Mouse (Mus musculus) megakaryocyte-erythroid progenitor cell, adult 5-6 weeks (primary cell): Measurements from ENCODE around the gene Mipep. TPM values are rescaled to one million over a fixed set of nuclear protein-coding genes. Genes with fewer than 3 reads are reported as not detected.

Experiments used
- ATAC-seq: replicated peaks from 2 replicates; pipeline ENCODE4 v1.8.0; 2016; ENCODE audit warnings: mild to moderate bottlenecking, inconsistent platforms; ENCODE audit not compliant: severe bottlenecking, poor library complexity, low FRiP score, low TSS enrichment
- total RNA-seq, 2 experiments: library from RNA; stranded (forward) in 1 of 2; stranded (reverse) in 1 of 2; fragments of 200-1000, 215-1000 nt in 1 of 2; fragments of >200 nt in 1 of 2; fragmentation: Nextera tagmentation in 1 of 2; gene quantifications; 2 replicates each; pipeline ENCODE4 v1.2.3; 2014 to 2017

Mipep gene
- total RNA-seq, 2 experiments from 2014 or later = 15.8 to 34.2 TPM

DNA sequence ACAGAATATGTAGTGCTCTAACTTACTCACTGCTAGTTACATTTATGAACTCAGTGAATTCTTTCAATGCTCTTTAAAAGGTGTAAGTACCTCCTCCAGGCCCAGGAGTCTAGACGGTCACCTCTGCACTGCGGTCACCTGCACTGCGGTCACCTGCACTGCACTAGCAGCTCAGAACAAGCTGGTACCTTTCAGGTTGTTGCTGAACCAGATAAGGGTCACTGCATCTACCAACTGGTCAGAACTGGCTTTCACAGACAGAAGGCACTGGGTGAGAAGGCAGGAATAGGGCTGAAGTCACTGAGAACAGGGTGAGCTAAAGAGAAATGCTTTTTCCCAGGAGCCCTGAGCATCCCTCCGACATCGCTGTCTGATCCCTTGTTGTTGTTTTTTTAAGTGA lies 29.7 kb upstream of the Mipep start:
- no peak for ATAC-seq

DNA sequence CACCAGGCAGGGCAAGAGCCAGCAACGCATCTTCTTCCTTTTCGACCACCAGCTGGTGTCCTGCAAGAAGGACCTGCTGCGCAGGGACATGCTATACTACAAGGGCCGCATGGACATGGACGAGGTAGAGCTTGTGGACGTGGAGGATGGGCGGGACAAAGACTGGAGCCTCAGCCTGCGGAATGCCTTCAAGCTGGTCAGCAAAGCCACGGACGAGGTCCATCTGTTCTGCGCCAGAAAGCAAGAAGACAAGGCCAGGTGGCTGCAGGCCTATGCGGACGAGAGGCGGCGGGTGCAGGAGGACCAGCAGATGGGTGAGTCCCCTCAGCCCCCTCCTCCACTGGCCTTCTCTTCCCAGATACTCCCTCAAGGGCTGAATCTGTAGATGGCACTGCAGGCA lies 28.1 kb upstream of the Mipep start:
- no peak for ATAC-seq

DNA sequence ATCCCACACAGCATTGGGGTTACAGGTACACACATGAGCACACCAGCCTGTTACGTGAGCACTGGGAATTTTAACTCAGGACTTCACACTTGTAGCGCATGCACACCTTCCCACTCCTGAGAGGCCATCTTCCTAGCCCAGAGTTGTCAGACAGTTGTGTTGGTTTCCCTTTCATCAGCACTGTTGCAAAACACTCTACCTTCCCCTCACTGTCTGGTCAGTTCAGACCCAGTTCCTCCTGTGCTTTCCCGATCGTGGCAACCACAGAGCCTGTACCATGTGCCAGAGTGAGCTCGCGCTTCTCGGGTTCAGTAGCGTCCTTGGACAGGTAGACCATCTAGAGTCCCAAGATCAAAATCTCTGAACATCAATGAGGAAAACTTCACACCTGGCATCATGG lies 27.1 kb upstream of the Mipep start:
- ATAC-seq = no peak

DNA sequence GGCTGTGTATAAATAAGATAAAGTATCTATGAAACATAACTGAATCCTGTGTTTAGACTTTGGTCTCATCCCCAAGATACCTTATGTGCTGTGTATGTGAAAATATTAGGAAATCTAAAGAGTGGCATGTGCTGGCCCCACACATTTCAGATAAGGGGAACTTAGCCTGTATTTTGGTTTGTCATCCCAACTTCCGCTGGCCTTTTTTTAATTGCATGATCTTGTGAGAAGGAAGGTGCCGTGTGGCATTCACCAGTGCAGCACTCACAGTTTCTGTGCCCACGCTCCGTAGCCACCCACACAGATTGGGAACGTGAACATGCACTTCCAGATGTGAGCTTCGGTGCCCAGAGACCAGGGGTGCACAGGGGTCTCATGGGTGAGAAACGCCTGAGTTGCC lies 26.7 kb upstream of the Mipep start:
- ATAC-seq = no peak

DNA sequence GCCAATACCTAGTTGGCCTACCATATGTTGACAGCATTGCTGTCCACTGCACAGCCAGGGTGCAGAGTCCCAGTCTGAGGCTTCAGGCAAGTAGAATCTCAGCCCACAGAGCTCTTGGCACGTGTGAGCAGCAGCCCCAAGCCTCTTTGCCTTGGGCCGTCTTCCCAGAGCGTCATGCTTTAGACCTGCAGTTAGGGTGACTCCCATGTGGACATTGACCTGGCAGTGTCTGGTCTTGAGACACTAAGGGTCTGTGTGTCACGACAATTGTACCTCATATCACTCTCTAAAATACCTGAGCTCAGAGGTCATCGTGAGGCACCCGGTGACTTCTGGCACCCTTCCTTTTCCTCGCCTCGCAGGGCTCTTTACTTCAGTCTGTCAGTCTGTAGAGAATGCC lies 25.3 kb upstream of the Mipep start:
- ATAC-seq = no peak

DNA sequence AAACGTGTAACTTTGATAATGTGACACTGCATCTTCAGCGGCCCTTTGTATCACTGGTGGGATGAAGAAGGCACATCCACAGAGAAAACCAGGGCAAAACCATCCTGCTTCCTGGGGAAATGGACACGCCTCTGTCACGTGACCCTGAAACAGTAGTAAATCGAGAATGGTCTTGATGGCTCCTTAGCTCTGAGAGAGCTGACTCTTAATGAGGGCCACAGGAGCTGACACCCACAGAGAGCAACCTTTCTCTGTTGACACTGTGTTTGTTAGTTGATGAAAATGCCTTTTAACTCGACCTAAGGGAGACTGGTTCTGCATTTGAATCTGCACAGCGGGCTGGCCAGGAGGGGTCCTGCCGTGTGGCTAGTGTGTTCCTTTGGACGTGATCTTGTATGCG lies 22.6 kb upstream of the Mipep start:
- no peak for ATAC-seq

DNA sequence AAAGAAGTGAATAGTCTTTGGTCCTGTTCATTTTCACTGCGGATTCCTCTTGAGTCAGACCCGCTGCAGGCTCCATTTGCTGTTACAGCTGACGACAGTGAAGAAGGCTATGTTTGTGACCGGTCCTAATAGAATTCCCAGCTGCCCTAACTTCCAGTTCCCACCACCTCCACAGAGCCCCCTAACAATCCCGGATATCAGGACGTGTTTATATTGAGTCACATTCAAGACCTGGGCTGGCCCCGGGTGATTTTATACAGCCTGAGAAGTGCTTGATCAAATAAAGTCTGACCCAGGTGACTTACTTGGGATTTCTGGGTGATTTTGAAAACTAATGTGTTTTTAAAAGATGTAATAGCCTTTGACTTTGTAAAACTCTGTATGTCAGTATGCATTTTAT lies 21.6 kb upstream of the Mipep start:
- ATAC-seq = no peak

DNA sequence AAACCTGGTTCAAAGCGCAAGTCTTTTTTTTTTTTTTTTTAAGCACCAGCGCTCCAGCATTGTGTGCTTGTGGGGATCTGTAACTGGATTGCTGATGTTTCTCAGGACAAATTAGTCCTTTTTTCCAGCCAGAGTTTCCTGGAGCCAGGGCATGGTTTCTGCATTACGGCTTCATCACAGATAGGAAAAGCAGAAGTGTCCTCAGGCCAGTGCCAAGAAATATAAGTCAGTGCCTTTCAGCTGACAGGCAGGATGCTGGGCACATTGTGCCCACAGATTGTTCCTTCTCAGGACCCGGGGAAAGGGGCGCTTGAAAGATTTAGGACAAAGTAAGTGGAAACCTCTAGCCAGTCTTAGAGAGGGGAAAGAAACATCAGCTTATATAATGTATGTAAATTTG lies 20.6 kb upstream of the Mipep start:
- no peak for ATAC-seq

DNA sequence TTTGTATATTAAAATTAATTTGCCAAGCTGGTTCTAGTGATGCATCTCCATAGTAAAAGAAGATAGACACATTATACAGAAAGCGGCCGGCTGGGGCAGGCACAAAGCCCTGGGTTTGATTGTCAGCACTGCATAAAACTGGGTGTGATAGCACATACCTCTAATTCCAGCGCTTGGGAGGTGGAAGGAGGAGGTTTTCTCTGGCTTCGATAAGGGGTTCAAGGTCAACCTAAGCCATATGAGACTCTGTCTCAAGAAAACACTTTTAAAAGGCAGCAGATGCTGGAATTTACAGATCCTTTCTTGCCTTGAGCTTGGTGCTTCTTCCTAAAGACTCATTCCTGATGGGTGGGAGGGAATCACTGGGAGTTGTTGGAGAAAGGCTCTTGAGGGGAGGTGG lies 19.8 kb upstream of the Mipep start:
- ATAC-seq = no peak

DNA sequence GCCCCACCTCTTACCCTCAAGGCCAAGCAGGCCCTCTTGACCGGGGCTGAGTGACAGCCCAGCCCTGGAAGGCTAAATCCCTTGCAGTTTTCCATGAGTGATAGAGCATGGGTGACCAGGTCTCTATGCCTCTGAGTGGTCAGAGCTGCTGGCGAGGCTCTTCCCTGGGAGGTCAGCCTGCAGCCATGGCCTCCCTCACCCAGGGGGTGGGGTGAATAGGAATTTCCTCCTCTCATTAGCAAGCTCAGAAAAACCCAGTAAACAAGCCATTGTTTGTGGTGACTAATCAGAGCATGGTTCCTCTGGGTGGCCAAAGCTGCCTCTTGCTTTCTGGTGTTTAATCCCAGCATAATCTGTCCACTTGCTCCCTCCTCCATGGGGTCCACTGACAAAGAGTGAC lies 19.3 kb upstream of the Mipep start:
- no peak for ATAC-seq

DNA sequence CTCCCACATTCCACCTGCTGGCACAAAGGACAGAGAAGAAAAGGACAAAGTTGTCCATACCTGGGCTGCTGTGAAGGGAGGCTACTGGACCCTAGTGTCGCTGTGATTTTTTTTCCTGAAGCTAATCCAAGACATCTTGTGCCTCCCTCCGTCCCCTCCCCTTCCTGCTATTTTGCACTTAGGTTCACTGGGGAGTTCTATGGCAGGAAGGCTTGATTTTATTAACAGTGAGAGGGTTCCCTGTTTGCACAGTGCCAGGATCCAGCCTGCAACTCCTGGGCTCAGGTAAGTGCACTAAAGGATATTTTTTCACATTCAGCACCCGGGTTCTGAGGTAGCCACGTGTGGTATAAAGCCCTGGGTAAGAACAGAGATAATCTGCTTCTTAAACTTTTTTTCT lies 16.5 kb upstream of the Mipep start, which contains the start of gene C1qtnf9:
TSS of gene C1qtnf9 (plus strand) at position 251 of the 400 bp plus-strand sequence.
- ATAC-seq = no peak

DNA sequence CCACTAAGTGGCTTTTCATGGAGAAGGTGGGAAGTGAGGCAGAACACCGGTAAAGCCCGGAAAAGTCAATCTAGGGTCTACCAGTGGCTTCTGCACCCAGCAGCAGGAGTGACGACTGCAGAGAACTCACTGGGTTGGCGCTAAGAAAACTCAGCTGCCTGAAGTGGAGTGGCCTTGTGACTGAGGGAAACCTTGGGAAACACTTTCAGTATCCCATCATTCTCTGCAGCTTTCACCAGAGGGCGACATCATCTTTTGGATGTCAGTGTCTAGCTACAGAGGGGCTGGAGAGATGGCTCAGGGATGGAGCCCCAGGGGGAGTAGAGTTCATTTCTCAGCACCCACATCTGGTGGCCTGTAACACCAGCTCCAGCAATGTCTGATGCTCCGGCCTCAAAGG lies 15.0 kb upstream of the Mipep start:
- ATAC-seq = no peak

DNA sequence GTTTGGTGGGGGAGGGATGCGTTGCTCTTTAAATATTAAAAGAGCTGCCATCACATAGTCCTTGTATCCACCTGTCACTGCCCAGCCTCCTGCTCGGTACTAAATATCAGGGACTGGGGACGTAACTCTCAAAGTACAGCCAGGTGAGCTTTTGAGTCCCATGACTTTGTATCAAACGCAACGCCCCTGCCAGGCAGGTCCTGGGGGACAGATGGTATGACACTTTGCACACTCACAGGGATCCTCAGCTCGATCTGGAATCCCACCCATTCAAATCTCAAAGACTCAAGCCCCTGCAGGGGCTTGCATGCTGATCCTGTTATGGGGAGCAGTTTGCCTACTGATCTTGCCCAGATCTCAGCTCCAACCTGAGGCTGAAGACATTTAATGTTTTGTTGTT lies 13.8 kb upstream of the Mipep start:
- ATAC-seq = no peak

DNA sequence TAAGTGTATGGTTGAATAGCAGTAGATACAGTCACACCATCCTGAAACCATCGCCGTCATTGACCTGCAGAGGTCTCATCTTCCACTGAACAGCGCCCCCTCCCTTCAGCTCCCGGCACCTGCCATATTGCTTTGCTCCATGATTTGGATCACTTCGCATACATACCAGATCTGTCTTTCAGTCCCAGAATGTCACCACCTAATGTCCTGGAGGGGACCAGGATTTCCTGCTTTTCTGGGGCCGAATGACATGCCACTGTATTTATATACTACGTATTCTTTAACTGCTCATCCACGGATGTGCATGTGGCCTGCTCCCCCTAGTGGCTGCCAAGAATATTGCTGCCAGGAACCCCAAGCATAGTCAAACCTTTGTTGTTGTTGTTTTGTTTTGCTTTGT lies 13.3 kb upstream of the Mipep start:
- ATAC-seq = peak; percentile 98

DNA sequence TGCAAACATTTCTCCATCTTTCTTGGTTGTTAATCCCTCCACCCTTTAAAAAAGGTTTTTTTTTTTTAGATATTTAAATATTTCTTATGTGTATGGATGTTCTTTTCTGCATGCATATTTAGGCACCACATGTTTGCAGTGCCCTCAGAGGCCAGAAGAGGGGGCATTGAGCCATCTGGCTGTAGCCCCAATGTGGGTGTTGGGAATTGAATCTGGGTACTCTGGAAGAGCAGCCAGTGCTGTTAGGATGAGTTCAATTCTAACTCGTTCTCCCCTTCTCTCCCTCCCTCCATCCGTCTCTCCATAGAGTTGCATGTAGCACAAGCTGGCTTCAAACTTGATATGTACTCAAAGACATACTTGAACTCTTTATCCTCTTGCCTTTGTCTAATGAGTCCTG lies 10.9 kb upstream of the Mipep start:
- no peak for ATAC-seq

DNA sequence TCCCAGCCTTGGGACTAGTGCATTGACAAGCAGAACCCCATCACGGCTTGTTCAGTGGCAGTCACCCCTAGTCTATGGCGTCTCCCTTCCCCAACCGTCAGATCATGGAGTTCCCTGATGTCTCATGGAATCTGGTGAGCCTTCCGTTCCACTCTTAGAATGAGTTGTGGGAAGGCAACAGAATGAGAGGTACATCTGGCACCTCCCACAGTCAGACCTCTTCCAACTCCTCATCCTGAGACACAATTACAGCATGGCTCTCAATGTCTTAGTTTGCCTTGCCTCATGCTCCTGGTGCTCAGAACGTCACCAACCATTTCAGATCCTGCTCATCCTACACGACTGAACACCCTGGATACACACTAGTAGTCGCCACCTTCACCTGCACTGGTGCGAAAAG lies 7.9 kb upstream of the Mipep start:
- no peak for ATAC-seq

DNA sequence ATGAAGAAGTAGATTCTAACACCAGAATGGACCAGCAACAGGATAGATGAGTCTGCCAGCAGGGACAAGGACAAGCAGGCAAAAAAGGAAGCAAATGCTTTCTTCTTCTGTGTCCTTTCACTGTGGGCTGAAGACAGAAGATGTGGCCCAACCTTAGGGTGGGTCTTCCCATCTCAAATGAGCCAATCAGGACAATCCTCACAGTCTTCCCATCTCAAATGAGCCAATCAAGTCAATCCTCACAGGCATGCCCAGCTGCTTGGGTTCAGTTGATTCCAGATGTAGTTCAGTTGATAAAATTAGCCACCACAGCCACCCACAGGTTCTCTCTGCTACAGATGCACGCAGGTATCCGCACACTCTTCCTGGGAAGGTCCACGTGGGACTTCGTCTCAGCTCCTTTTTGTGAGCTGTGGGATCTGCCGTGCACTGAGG lies 6.9 kb upstream of the Mipep start:
- ATAC-seq = peak; percentile 81

DNA sequence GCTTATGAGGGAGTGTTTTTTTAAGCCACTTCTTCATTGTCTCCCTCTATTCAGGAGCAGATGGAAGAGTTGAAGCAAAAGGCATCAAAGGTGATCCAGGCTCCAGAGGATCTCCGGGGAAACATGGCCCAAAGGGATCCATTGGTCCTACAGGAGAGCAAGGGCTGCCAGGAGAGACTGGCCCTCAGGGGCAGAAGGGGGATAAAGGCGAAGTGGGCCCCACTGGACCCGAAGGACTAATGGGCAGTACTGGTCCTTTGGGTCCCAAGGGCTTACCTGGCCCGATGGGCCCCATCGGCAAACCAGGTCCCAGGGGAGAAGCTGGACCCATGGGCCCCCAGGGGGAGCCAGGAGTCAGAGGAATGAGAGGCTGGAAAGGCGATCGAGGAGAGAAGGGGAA lies 5.2 kb upstream of the Mipep start:
- no peak for ATAC-seq

DNA sequence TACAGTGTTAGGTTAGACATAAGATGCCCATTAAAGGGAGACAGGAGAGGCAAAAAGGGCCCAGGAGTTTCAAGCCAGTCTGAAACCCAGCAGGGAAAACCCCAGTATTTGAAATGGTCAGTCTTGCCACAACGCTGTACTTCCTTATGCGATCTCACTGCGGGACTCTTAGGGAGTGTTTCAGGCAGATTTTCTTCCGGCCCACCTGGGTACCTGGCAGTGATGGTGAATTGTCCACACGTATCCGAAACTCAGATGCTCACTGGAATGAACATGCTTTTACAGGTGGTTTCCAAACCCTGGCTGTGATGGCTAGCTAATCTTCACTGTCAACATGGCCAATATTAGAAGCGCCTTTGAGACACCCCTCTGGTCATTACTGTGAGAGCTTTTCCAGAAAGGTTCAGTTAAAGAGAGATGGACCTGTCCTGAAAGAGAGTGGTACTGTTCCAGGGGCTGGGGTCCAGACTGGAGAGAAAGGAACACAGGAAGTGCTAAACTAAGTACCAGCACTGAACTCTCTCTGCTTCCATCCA lies 2.2 kb upstream of the Mipep start:
- no peak for ATAC-seq

DNA sequence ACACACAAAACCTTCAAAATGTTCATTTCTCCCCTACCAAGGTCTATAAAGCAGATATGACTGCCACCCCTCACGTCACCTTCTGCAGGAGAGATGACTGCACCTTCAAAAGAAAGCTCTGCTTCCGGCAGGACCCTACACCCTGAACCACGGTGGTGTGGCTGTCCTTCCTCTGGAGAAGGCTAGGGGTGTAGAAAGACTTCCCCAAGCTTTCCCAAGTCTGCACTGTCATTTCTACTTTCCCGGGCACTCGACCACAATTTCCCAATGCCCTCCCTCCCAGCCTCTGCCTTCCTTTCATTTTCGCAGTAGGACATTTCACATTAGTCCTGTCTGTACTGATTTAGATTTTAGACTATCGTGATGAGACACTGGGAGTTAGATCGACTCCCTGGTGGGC lies 1.2 kb upstream of the Mipep start:
- no peak for ATAC-seq

DNA sequence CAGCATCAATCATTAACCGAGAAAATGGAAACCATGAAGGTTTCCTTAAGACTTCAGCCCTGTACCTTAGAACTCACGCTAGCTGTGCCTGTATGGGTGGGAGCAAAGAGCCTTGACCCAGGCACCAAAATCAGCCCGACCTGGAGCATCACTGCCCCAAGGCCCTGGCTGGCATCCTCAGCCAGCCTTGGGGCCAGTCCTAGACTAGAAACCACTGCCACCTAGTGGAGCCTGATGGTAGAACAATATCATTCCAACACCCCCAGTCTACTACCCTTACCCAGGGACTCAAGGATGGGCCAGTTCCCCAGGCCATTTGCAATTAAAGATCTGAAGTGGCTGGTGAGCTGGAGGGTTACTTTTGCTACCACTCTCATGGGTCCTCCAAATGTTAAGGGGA lies 5.7 kb downstream of the Mipep start:
- ATAC-seq = peak; percentile 96

DNA sequence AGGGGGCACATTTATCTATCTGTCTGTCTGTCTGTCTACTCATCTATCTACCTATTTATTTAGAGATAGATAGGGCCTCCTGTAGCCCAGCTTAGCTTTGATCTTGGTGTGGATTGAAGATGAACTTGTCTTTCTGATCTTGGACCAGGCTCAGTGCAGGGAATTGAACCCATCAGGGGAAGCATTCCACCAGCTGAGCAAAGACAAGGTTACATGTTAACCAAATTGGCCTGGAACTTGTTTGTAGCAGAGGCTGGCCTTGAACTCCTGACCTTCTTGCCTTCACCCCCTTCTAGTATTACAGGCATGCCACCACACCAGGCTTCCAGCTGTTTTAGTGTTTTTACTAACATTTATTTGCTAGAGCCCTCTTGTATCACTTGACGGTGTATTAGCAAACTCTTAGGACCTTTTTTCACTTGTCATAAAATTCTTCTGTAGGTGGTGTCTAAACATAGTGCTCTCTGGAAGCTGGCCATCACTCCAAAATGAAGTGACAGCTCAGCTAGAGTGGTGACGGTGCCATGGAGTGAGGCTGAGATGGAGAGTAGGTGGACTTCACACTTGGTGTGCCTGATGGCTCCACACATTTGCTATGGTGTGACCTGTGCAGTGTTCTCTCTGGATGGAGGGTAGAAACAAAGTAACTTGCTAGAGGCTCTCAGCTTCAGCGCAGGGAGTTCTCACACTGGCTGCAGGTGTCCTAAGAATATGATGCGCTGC lies 12.4 kb downstream of the Mipep start:
- ATAC-seq = no peak
